Mouse (Mus musculus) heart, embryonic 11.5 days (tissue): ENCODE data around the gene Ccdc33. TPM values are rescaled to one million over a fixed set of nuclear protein-coding genes. Genes with fewer than 3 reads are reported as not detected.

Experiments used
- ATAC-seq: fragments of 200-750 bp; cut with Nextera tagmentation; replicated peaks from 2 replicates; pipeline ENCODE4 v1.8.0; 2017; ENCODE audit warnings: moderate library complexity; ENCODE audit not compliant: insufficient number of reproducible peaks, low FRiP score, low TSS enrichment
- H3K27ac ChIP-seq: fragments of 300-500 bp; sonication (generic); 2 replicates; pipeline ENCODE4 v1.5.1; 2014; ENCODE audit warnings: mild to moderate bottlenecking, low read depth, low read length
- H3K27me3 ChIP-seq: fragments of 300-500 bp; sonication (generic); 2 replicates; pipeline ENCODE4 v1.6.1; 2014; ENCODE audit warnings: mild to moderate bottlenecking, low read length, mixed read lengths; ENCODE audit not compliant: control insufficient read depth, insufficient read depth
- H3K36me3 ChIP-seq: fragments of 300-500 bp; sonication (generic); 2 replicates; pipeline ENCODE4 v1.6.1; 2014; ENCODE audit warnings: mild to moderate bottlenecking, low read length, moderate library complexity, mixed read lengths; ENCODE audit not compliant: control insufficient read depth, insufficient read depth
- H3K4me1 ChIP-seq: fragments of 300-500 bp; sonication (generic); 2 replicates; pipeline ENCODE4 v1.6.1; 2014; ENCODE audit warnings: low read length; ENCODE audit not compliant: control insufficient read depth, insufficient read depth
- H3K4me2 ChIP-seq: fragments of 300-500 bp; sonication (generic); 2 replicates; pipeline ENCODE4 v1.6.1; 2014; ENCODE audit warnings: mild to moderate bottlenecking, moderate library complexity
- H3K4me3 ChIP-seq: fragments of 300-500 bp; sonication (generic); 2 replicates; pipeline ENCODE4 v1.5.1; 2014; ENCODE audit warnings: low read depth, low read length
- H3K9ac ChIP-seq: fragments of 300-500 bp; sonication (generic); 2 replicates; pipeline ENCODE4 v1.6.1; 2014; ENCODE audit warnings: mild to moderate bottlenecking, low read depth, low read length, moderate library complexity
- H3K9me3 ChIP-seq: fragments of 300-500 bp; sonication (generic); replicated peaks from 2 replicates; pipeline ENCODE4 v1.6.1; 2016; ENCODE audit warnings: low read length; ENCODE audit not compliant: control insufficient read depth
- WGBS: fragments of 180-500 bp; shearing (Covaris S2); extraction: QIAGEN DNeasy Blood & Tissue Kit; methylation state at CpG from one replicate; pipeline ENCODE4 v1.1.7; 2014; ENCODE audit not compliant: insufficient replicate concordance; 5-methylcytosine and 5-hydroxymethylcytosine counted together
- polyA plus RNA-seq: library from polyadenylated mRNA; unstranded; fragments of >200 nt; fragmentation: Nextera tagmentation; extraction: Ambion mirVana; gene quantifications from 2 replicates; pipeline ENCODE4 v1.2.1, GENCODE M21; 2014

Gene Ccdc33
- polyA plus RNA-seq, 1 experiment from 2014 or later, result not detected

DNA sequence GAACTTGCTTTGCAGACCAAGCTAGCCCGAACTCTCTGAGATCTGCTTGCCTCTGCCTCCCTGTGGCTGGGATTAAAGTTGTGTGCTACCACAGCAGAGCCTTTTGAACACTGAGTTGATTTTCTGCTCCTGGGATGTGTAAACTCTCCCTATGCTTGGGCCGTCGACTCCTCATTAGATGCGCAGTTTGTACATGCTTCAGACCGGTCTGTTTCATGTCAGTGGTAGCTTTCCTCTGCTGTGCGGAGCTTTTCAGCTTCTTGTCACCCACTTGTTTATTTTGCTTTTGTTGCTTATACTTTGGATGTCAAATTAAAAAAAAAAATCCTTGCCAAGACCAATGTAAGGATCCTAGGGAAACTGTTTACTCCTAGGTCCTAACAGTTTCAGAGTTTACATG, 22.6 kb downstream of the Ccdc33 start:
- peaks cover 11% of the 10 kb centered on the region for H3K27me3 ChIP-seq
- H3K36me3 ChIP-seq, result no peaks in the 10 kb centered on the region; the same call in 1 of the 2 replicates
- H3K4me1 ChIP-seq, result peaks cover 10% of the 10 kb centered on the region
- H3K4me3 ChIP-seq, result no peak overlapping the region
- no peaks in the 10 kb centered on the region for H3K9me3 ChIP-seq
- 66% methylated on average over 6 of the region's 6 CpGs for WGBS
- no peak overlapping the region for H3K27ac ChIP-seq
- no peak for ATAC-seq
- H3K4me2 ChIP-seq, result no peak overlapping the region
- no peak overlapping the region for H3K9ac ChIP-seq

DNA sequence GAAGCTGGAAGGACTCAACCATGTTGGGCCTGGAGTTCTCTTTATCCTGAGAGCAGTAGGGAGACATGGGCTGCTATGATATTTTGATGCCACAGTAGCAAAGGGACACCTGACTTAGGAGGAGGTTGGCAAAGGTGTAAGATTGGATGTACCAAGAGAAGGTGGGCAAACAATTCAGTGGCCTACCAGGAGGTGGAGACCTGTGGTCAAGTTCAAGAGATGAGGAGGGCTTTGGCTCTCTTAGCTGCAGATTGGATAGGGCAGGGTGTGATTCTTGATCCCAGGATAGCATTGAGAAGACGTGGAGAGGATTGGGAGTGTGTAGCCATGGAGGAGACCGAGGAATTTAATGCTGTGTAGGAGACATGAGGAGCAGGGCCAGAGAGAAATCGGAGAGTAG, 24.8 kb downstream of the Ccdc33 start:
- Histone ChIP-seq H3K36me3 (no peaks in the 10 kb centered on the region; the same call in 1 of the 2 replicates), H3K4me1 (no peaks in the 10 kb centered on the region), H3K9ac (no peak overlapping the region), H3K27ac (no peak overlapping the region), H3K4me2 (no peak overlapping the region), H3K27me3 (peaks cover 10% of the 10 kb centered on the region), H3K4me3 (no peak overlapping the region), H3K9me3 (no peaks in the 10 kb centered on the region)
- WGBS, result 61% methylated on average over 3 of the region's 3 CpGs
- no peak for ATAC-seq

DNA sequence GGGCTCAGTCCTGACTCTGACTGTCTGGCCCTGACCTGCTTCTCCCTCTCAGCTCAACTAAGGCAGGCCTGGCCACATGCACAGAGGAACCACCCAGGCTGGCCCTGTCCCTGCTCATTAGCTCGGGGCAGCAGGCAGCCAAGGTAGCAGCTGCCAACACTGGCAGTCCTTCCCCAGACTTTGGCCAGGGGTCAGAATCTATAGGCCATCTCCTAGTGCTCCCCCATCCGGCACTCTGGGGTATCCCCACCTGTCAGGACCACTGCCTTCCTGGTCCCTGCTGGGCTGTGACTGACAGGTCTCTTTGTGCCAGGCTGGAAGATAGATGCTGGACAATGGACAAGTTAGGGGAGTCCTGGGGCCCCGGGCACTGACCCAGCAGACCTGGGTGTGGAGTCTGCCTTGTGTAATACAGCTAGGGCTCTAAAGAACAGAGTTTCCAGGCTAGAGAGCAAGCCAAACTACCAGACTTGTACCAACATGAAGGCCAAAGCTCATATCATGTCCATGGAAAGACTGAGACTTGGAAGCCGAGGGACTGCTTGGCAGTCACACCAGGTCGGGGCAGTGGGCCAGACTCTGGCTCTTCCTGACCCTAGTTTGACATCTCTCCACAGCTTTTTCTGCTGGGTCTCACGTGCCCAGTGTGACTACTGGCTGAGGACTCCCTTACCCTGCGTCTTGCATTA, 25.9 kb downstream of the Ccdc33 start:
- H3K4me2 ChIP-seq, result no peak overlapping the region
- WGBS, result 65% methylated on average over 7 of the region's 7 CpGs
- ATAC-seq, result no peak
- no peaks in the 10 kb centered on the region; the same call in 1 of the 2 replicates for H3K36me3 ChIP-seq
- peaks cover 4% of the 10 kb centered on the region for H3K27me3 ChIP-seq
- H3K27ac ChIP-seq, result no peak overlapping the region
- no peak overlapping the region for H3K4me3 ChIP-seq
- no peaks in the 10 kb centered on the region for H3K9me3 ChIP-seq
- no peaks in the 10 kb centered on the region for H3K4me1 ChIP-seq
- H3K9ac ChIP-seq, result no peak overlapping the region

DNA sequence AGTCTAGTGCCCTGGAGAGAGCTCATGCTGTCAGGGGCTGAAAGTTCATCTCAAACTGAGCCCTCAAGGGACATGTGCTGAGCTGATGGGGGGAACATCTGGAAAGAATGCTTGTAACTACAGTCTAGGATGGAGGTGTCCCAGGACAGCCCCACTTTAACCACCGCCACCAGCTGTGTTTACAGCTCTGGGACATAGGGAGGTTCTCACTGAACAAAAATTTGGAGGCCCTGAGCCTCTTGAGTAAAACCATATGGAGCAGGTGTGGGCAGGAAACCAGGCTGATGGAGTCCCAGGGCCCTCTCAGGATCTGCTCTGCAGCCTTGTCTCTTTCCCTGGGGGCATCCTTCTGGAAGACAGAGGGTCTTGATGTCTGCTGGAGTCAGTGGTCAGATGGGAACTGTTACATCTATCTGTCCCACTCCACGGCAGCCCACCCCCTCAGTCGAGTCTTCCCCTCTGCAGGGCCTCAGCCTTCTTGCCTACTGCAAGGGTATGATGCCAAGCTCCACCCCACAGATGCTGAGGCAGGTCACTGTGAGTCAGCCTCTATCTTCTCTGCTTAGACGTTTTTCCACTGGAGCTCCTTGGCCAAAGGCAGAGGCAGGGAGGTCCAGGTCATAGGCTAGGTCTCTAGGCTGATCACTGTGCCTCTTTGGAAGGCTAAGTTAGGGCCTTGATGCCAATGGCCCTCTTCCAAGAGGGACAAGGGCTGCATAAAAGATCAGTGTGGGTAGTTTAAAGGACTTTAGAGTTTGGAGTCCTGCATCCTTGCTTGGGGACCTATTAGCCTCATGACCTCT, 26.8 kb downstream of the Ccdc33 start:
- no peaks in the 10 kb centered on the region; the same call in 1 of the 2 replicates for H3K36me3 ChIP-seq
- H3K4me3 ChIP-seq, result no peak overlapping the region
- H3K9ac ChIP-seq, result no peak overlapping the region
- no peak overlapping the region for H3K4me2 ChIP-seq
- H3K27me3 ChIP-seq, result peaks cover 4% of the 10 kb centered on the region
- no peak overlapping the region for H3K27ac ChIP-seq
- no peaks in the 10 kb centered on the region for H3K4me1 ChIP-seq
- H3K9me3 ChIP-seq, result no peaks in the 10 kb centered on the region
- WGBS, result 53% methylated on average over 4 of the region's 4 CpGs
- ATAC-seq, result no peak

DNA sequence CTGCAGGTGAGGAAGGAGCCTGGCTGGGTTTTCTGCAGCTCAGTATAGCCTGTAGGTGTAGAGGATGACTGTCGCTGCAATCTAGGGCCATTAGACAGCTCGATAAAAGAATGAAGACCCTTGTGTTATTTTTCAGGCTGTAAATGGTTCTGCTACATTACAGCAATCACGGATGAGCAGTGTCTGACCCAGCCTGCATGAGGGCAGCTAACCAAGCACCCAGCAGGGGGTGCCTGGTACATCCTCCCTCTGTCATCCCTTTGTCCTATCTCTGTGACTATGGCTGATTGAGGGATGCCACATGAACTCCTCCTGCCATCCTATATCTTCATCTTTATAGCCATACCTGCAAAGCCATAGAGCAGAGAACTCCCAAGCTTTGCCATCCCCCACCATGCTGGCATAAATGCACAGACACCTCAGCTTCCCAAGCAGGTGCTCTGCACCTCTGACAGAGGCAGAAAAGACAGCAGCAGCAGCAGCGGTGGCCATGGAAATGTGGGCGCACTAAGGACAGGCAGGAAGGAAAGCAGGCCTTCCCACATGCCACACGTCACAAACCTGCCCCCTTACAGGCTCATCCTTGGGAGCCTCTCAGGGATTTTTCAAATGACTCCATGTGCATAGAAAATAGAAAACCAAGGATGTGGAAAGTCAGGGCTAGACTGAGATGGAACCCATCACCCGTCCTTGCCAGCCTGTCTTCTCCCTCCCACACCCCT, 31.2 kb downstream of the Ccdc33 start:
- Histone ChIP-seq H3K9ac (no peak overlapping the region), H3K27me3 (peaks cover 13% of the 10 kb centered on the region), H3K36me3 (no peaks in the 10 kb centered on the region), H3K4me3 (no peak overlapping the region), H3K4me1 (peaks cover 8% of the 10 kb centered on the region), H3K4me2 (no peak overlapping the region), H3K27ac (no peak overlapping the region), H3K9me3 (no peaks in the 10 kb centered on the region)
- 54% methylated on average over 7 of the region's 7 CpGs for WGBS
- ATAC-seq, result no peak

DNA sequence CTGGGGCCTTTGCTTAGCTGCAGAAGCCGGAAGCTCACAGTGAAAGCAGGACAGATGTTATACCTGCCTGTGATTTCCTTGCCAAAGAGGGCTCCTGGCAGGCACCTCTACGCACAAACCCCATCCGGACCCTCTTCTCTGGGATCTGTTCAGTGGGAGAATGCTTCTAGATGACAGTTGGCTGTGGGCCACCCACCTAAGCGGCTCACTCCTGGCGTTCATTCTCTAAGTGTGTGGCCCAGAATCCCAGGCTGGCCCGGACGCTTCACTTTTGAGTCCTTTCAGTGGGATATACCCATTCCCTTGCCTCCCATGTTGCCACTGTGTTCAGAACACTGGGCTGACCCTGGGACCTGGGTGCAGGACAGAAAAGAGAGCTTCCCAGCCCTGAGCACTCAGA, 31.8 kb downstream of the Ccdc33 start:
- Histone ChIP-seq H3K27ac (no peak overlapping the region), H3K4me1 (peaks cover 8% of the 10 kb centered on the region), H3K27me3 (peaks cover 13% of the 10 kb centered on the region), H3K9me3 (no peaks in the 10 kb centered on the region), H3K9ac (no peak overlapping the region), H3K4me2 (no peak overlapping the region), H3K36me3 (no peaks in the 10 kb centered on the region), H3K4me3 (no peak overlapping the region)
- 62% methylated on average over 7 of the region's 7 CpGs for WGBS
- no peak for ATAC-seq

DNA sequence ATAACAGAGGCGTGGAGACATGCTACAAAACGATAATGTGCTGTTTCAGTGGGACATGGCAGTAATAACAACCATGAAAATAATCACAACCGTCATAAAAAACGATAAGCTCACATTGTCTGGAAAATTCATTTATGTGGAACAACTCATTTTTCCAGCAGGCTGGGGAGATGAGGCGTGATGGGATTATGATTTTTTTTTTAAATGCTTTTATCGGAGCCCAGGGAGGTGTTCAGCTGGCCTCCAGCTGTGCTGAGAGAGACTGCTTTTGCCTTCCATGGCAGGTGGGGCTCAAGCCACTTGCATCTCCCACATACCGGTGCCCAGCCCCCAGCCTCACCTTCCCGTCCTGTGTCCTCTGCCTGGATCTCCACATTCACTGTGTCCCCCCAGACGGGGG, 32.4 kb downstream of the Ccdc33 start:
- Histone ChIP-seq H3K9ac (no peak overlapping the region), H3K4me1 (peaks cover 8% of the 10 kb centered on the region), H3K36me3 (no peaks in the 10 kb centered on the region), H3K27ac (no peak overlapping the region), H3K27me3 (peaks cover 13% of the 10 kb centered on the region), H3K9me3 (no peaks in the 10 kb centered on the region), H3K4me3 (no peak overlapping the region), H3K4me2 (no peak overlapping the region)
- 36% methylated on average over 9 of the region's 9 CpGs for WGBS
- no peak for ATAC-seq

DNA sequence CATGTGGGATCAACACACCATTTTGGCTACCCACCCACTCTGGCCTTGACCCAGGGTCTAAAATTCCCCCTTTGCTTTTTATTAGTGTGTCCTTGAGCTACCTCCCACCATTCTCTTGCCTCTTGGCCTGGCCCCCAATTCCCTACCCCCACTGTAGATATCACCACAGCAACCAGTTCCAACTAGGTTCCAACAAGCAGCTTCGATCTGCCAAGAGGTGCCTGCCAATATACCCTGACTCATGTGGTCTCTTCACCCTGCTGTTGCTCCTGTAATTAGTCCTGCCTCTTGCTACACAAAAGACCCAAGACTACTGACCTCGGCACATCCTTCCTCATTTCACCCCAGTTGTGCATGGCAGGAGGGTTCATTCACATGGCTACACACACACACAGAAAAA, 33.5 kb downstream of the Ccdc33 start:
- no peak overlapping the region for H3K4me3 ChIP-seq
- H3K9me3 ChIP-seq, result no peaks in the 10 kb centered on the region
- 23% methylated on average over 2 of the region's 2 CpGs for WGBS
- peaks cover 8% of the 10 kb centered on the region for H3K4me1 ChIP-seq
- no peak for ATAC-seq
- H3K27ac ChIP-seq, result no peak overlapping the region
- H3K4me2 ChIP-seq, result no peak overlapping the region
- H3K27me3 ChIP-seq, result peaks cover 10% of the 10 kb centered on the region
- H3K9ac ChIP-seq, result no peak overlapping the region
- H3K36me3 ChIP-seq, result no peaks in the 10 kb centered on the region
